Mouse (Mus musculus) yolk sac, embryonic 10.5 days (tissue): Measurements from ENCODE around the gene Dtx1.

Source experiments
- DNase-seq: peaks from one replicate; pipeline ENCODE4 v3.0.0-alpha.2; 2017; ENCODE audit warnings: low spot score

The Dtx1 gene

GRCm38 (mm10) chr5:120677516-120677915 lies 34.2 kb downstream of the Dtx1 start:
- no peak for DNase-seq

- no peak for DNase-seq
Observed at GRCm38 (mm10) chr5:120674229-120675145, 37.2 kb downstream of the Dtx1 start.

GRCm38 (mm10) chr5:120673626-120674025 lies 38.1 kb downstream of the Dtx1 start:
- DNase-seq: peak; percentile 33

GRCm38 (mm10) chr5:120671865-120672264 lies 39.9 kb downstream of the Dtx1 start:
- DNase-seq: no peak

GRCm38 (mm10) chr5:120670132-120670531 lies 41.6 kb downstream of the Dtx1 start:
- no peak for DNase-seq

- DNase-seq: no peak
Observed at GRCm38 (mm10) chr5:120668761-120669160, 43.0 kb downstream of the Dtx1 start.

GRCm38 (mm10) chr5:120664888-120665287 lies 46.8 kb downstream of the Dtx1 start:
- DNase-seq: no peak

- DNase-seq: no peak
Observed at GRCm38 (mm10) chr5:120660816-120661215, 50.9 kb downstream of the Dtx1 start.

- no peak for DNase-seq
Observed at GRCm38 (mm10) chr5:120656281-120656751, 55.4 kb downstream of the Dtx1 start.

- DNase-seq: no peak
Observed at GRCm38 (mm10) chr5:120653873-120654272, 57.9 kb downstream of the Dtx1 start.

GRCm38 (mm10) chr5:120652915-120653701 lies 58.6 kb downstream of the Dtx1 start:
- DNase-seq: no peak

GRCm38 (mm10) chr5:120651230-120651629 lies 60.5 kb downstream of the Dtx1 start:
- peak; percentile 85 for DNase-seq

GRCm38 (mm10) chr5:120649938-120650337 lies 61.8 kb downstream of the Dtx1 start:
- DNase-seq: peak; percentile 50

- DNase-seq: no peak
Observed at GRCm38 (mm10) chr5:120649374-120649933, 62.3 kb downstream of the Dtx1 start.

GRCm38 (mm10) chr5:120648569-120649373 lies 63.0 kb downstream of the Dtx1 start, which contains the start of gene Rasal1:
TSS of gene Rasal1 (plus strand) at chr5:120648812.
- DNase-seq: peak; percentile 77

- no peak for DNase-seq
Observed at GRCm38 (mm10) chr5:120647814-120648491, 63.8 kb downstream of the Dtx1 start.

GRCm38 (mm10) chr5:120647361-120647760 lies 64.4 kb downstream of the Dtx1 start:
- no peak for DNase-seq

GRCm38 (mm10) chr5:120645851-120646250 lies 65.9 kb downstream of the Dtx1 start:
- DNase-seq: no peak

GRCm38 (mm10) chr5:120644227-120644626 lies 67.5 kb downstream of the Dtx1 start:
- no peak for DNase-seq

- DNase-seq: no peak
Observed at GRCm38 (mm10) chr5:120643365-120644085, 68.2 kb downstream of the Dtx1 start.
